Mouse (Mus musculus) sigmoid colon, adult 10 weeks (tissue): ENCODE data around the gene Olfr591. TPM values are rescaled to one million over a fixed set of nuclear protein-coding genes. Genes with fewer than 3 reads are reported as not detected.

Source experiments
- polyA plus RNA-seq: library from polyadenylated mRNA; stranded (reverse); fragments of 350-450 nt; fragmentation: Illumina TruSeq; extraction: RNeasy Lipid Tissue Mini Kit (QIAGEN cat#74804); gene quantifications from one replicate; pipeline ENCODE4 v1.2.3, GENCODE M21; 2014; ENCODE audit warnings: low read depth, low replicate concordance

Olfr591 gene
- not detected for polyA plus RNA-seq

DNA sequence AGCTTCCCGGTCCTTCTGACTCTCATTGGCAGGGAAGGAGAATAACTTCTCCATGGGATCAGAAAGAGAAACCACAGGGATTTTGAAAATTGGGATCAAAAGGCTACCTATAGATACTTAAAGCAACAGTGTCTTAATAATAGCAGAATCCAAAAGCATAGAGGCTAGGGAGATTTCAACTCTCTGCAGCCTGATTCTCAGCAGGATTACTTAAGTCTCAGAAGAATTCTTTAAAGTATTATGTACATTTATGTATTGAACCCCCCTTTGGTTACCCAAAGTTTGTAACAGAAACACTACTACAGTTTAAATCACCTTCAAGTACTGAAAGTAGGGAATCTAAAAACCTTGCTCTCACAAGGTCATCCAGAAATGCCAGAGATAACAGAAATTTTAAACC is at the start of gene Olfr591:
Gene Olfr591, minus strand, starts transcription at position 101 of the 400 bp plus-strand sequence.

DNA sequence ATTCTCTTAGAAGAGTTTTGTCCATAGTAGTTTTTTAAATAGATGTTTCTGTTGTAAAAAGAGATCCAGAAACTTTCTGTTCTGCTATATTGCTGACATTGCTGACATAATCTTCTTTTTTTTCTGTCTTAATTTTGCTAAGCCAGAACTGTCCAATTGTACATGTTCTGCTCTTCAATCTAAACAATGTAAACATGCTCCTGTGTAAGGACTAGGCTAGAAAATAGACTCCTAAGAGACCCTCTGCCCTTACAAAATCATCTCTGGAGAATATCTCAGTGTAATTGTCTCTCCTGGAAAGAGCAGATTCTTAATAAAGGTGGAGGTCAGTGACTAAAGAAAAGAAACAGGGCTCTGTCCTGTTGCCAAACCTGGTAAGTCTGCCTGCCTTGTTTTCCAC is 38.6 kb upstream of the Olfr591 start, which contains the start of gene Olfr594:
Gene Olfr594, plus strand, starts transcription at position 301 of the 400 bp plus-strand sequence.

DNA sequence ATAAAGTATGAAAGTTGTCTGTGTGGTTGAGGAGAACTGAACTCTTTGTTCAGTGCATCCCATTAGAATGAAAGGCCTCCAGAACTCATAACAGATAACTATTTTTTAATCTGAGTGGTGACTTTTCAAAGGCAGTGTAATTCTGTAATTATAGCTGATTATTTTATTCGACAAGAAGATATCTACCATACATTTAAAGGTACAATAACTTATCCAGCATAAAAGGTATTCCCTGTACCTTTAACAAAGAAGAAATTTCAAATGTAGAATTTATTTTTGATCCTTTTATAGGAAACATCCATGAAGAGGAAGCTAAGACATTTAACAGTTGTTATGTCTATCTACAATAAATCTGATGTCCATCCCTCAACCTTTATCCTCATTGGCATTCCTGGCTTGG is 33.4 kb upstream of the Olfr591 start, which contains the start of gene Olfr593:
Gene Olfr593, plus strand, starts transcription at position 301 of the 400 bp plus-strand sequence.

DNA sequence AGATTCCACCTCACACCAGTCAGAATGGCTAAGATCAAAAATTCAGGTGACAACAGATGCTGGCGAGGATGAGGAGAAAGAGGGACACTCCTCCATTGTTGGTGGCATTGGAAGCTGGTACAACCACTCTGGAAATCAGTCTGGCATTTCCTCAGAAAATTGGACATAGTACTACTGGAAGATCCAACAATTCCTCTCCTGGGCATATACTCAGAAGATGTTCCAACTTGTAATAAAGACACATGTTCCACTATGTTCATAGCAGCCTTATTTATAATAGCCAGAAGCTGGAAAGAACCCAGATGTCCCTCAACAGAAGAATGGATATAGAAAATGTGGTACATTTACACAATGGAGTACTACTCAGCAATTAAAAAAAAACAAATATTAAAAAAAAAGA is 6.4 kb upstream of the Olfr591 start, which contains the start of gene Olfr592:
Gene Olfr592, plus strand, starts transcription at position 301 of the 400 bp plus-strand sequence.

DNA sequence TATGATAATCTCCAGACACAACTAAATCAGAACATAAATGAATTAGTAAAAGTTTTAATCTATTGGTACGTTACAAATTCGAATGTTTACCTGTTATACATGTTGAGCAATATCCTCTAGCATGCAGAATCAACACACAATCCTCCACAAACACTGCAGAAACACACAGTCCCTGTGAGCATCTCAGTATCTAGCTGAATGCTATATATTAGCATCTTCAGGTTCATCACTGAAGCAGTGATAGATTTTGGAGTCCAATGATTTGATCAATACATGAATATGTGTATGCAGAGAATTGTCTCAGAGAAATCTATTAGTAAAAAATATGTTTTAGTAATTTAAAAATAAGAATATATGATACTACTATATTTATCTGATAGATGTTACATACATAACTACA is 21.9 kb downstream of the Olfr591 start, which contains the start of gene Olfr589:
Gene Olfr589, minus strand, starts transcription at position 101 of the 400 bp plus-strand sequence.

DNA sequence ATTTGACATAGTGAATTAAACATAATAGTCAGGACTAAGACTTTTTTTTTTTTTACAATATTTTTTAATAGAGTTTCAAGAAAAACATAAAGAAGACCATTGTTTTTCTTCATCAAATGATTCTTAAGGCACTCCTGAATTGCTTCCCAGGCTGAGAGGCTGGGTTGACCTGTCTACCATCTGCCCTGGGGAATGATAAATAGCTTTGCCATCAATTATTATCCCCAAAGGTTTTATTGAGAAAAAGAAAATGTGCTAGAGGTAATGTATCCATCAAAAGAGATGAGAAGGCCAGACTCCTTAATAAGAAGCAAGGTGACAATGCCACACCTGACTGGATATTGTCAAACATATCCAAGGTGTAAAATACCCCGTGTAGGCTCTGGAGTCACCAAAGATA is 37.6 kb downstream of the Olfr591 start, which contains the start of gene Olfr588-ps1:
Gene Olfr588-ps1, plus strand, starts transcription at position 301 of the 400 bp plus-strand sequence.

DNA sequence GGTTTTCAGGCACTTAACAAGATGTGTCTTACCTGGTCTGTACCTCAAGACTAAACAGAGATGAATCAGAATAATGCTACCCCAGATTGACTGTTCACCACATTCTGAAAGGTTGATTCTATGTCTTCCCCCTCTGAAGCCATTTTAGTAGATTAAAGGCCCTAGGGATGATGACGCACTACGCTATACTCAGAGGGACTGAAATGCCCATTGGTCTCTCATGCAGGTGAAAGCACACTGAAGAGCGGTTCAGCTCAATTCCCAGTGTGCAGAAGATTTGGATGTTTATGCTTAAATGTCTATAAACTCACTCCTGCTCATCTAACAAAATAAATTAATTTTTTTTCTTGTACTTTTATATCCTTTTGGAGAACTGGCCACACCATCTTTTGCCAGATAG is 52.6 kb downstream of the Olfr591 start, which contains the start of gene Olfr586:
Gene Olfr586, minus strand, starts transcription at position 101 of the 400 bp plus-strand sequence.

Other genes with a start within 250 kb of the Olfr591 start
- gene Olfr573-ps1, start 235.8 kb downstream of the Olfr591 start, polyA plus RNA-seq: not detected
- not detected for gene Olfr574, start 229.9 kb downstream of the Olfr591 start, polyA plus RNA-seq
- not detected for gene Olfr575, start 219.6 kb downstream of the Olfr591 start, polyA plus RNA-seq
- not detected for gene Olfr576, start 215.7 kb downstream of the Olfr591 start, polyA plus RNA-seq
- not detected for gene Olfr577, start 202.4 kb downstream of the Olfr591 start, polyA plus RNA-seq
- gene Olfr578, start 189.0 kb downstream of the Olfr591 start, polyA plus RNA-seq: not detected
- gene Olfr582, start 140.3 kb downstream of the Olfr591 start, polyA plus RNA-seq: not detected
- not detected for gene Olfr583, start 127.0 kb downstream of the Olfr591 start, polyA plus RNA-seq
- gene Olfr584, start 96.5 kb downstream of the Olfr591 start, polyA plus RNA-seq: not detected
- gene Olfr585, start 80.6 kb downstream of the Olfr591 start, polyA plus RNA-seq: not detected
- not detected for gene Olfr586, start 52.7 kb downstream of the Olfr591 start, polyA plus RNA-seq
- not detected for gene Olfr588-ps1, start 37.5 kb downstream of the Olfr591 start, polyA plus RNA-seq
- not detected for gene Olfr589, start 22.0 kb downstream of the Olfr591 start, polyA plus RNA-seq
- gene Olfr592, start 6.5 kb upstream of the Olfr591 start, polyA plus RNA-seq: not detected
- not detected for gene Olfr593, start 33.5 kb upstream of the Olfr591 start, polyA plus RNA-seq
- not detected for gene Olfr594, start 38.7 kb upstream of the Olfr591 start, polyA plus RNA-seq
- gene Usp17ld, start 74.2 kb upstream of the Olfr591 start, polyA plus RNA-seq: not detected
- not detected for gene Olfr596, start 127.3 kb upstream of the Olfr591 start, polyA plus RNA-seq
- not detected for gene Olfr597, start 138.0 kb upstream of the Olfr591 start, polyA plus RNA-seq
- gene Olfr598, start 145.2 kb upstream of the Olfr591 start, polyA plus RNA-seq: not detected
- gene Olfr599, start 157.6 kb upstream of the Olfr591 start, polyA plus RNA-seq: not detected
- gene Olfr600, start 171.3 kb upstream of the Olfr591 start, polyA plus RNA-seq: not detected
- gene Olfr601, start 184.3 kb upstream of the Olfr591 start, polyA plus RNA-seq: not detected
- not detected for gene Olfr603, start 207.8 kb upstream of the Olfr591 start, polyA plus RNA-seq
- not detected for gene Usp17lc, start 236.7 kb upstream of the Olfr591 start, polyA plus RNA-seq